Mouse (Mus musculus) ovary, postnatal 10 days (tissue): ENCODE measurements around the gene Utrn.

Experiments used
- DNase-seq: peaks from one replicate; pipeline ENCODE4 v3.0.0; 2022; ENCODE audit warnings: low spot score

Gene Utrn

GRCm38 (mm10) chr10:12798248-12798647 is 70.9 kb downstream of the Utrn start:
- no peak for DNase-seq

- DNase-seq = no peak
Measured at GRCm38 (mm10) chr10:12796510-12796840, 72.7 kb downstream of the Utrn start.

- DNase-seq = no peak
Measured at GRCm38 (mm10) chr10:12795796-12796509, 73.2 kb downstream of the Utrn start.

- DNase-seq = no peak
Measured at GRCm38 (mm10) chr10:12792049-12792448, 77.1 kb downstream of the Utrn start.

- no peak for DNase-seq
Measured at GRCm38 (mm10) chr10:12790881-12791280, 78.3 kb downstream of the Utrn start.

- no peak for DNase-seq
Measured at GRCm38 (mm10) chr10:12788529-12788928, 80.6 kb downstream of the Utrn start.

- DNase-seq = no peak
Measured at GRCm38 (mm10) chr10:12787965-12788364, 81.2 kb downstream of the Utrn start.

GRCm38 (mm10) chr10:12785299-12785698 is 83.9 kb downstream of the Utrn start:
- no peak for DNase-seq

- DNase-seq = no peak
Measured at GRCm38 (mm10) chr10:12781381-12781907, 87.7 kb downstream of the Utrn start.

GRCm38 (mm10) chr10:12773178-12773577 is 96.0 kb downstream of the Utrn start:
- DNase-seq = no peak

- DNase-seq = no peak
Measured at GRCm38 (mm10) chr10:12771511-12771910, 97.7 kb downstream of the Utrn start.

- DNase-seq = no peak
Measured at GRCm38 (mm10) chr10:12762668-12763067, 106.5 kb downstream of the Utrn start.

GRCm38 (mm10) chr10:12758702-12758988 is 110.5 kb downstream of the Utrn start:
- no peak for DNase-seq

GRCm38 (mm10) chr10:12757943-12758701 is 111.0 kb downstream of the Utrn start:
- DNase-seq = peak; percentile 8

GRCm38 (mm10) chr10:12756692-12757091 is 112.5 kb downstream of the Utrn start:
- DNase-seq = no peak

- no peak for DNase-seq
Measured at GRCm38 (mm10) chr10:12754911-12755310, 114.3 kb downstream of the Utrn start.

- DNase-seq = no peak
Measured at GRCm38 (mm10) chr10:12754166-12754565, 115.0 kb downstream of the Utrn start.

- DNase-seq = no peak
Measured at GRCm38 (mm10) chr10:12743717-12744116, 125.4 kb downstream of the Utrn start.

GRCm38 (mm10) chr10:12739302-12739987 is 129.7 kb downstream of the Utrn start:
- DNase-seq = no peak

- no peak for DNase-seq
Measured at GRCm38 (mm10) chr10:12737926-12738325, 131.2 kb downstream of the Utrn start.

- no peak for DNase-seq
Measured at GRCm38 (mm10) chr10:12736861-12737835, 132.0 kb downstream of the Utrn start.

GRCm38 (mm10) chr10:12735695-12736094 is 133.5 kb downstream of the Utrn start:
- no peak for DNase-seq
